Mouse (Mus musculus): ENCODE data around the gene Macrod2. TPM values are rescaled to one million over a fixed set of nuclear protein-coding genes. Genes with fewer than 3 reads are reported as not detected.
A peak's percentile ranks its signal among the peaks of the same experiment; 100 is the strongest.

The Macrod2 gene
- total and polyA plus RNA-seq, 2 experiments from 2014 or later = 5.5 to 17.4 TPM

DNA sequence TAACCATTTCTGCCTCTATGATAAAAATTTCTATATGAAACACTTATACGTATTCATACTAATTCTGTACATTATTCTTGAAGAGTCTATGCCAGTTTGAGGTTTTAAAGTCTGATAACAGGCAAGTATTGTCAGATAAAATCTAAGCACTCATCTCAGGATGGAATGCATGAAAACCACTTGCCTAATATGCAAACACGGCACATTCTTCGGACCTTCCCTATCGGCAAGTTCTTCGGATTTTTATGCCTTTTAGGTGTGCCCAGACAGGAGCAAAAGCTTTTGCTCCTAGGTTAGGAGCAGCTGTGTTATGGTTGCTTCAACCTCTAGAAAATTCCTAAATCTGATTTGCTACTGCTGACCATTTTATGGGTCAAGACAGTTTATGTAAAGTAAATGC, 433.8 kb downstream of the Macrod2 start:
- no peak overlapping the region for H3K4me3 ChIP-seq (ENCODE audit: low read depth, low read length)
- H3K9me3 ChIP-seq (replicated peaks; ENCODE audit: control insufficient read depth, low read length) = no peaks in the 10 kb centered on the region
- H3K4me1 ChIP-seq (ENCODE audit: control insufficient read depth, insufficient read depth) = no peaks in the 10 kb centered on the region; the same call in 1 of the 2 replicates
- H3K9ac ChIP-seq (replicated peaks; ENCODE audit: low read depth, low read length) = no peak overlapping the region
- TF ChIP-seq EP300 (IDR thresholded peaks at IDR 0.05; ENCODE audit: low read depth) (no peak), CTCF (IDR thresholded peaks at IDR 0.05; ENCODE audit: low read depth) (no peak)
- H3K27me3 ChIP-seq (ENCODE audit: control insufficient read depth, insufficient read depth, low read length) = no peaks in the 10 kb centered on the region
- no peak overlapping the region for H3K4me2 ChIP-seq (ENCODE audit: low read depth, low read length)
- 85% methylated on average over 5 of the region's 5 CpGs for WGBS
- no peak overlapping the region for H3K27ac ChIP-seq (ENCODE audit: low read depth)
- no peak for ATAC-seq (ENCODE audit: insufficient read depth, low read depth)
- H3K36me3 ChIP-seq (replicated peaks; ENCODE audit: control insufficient read depth, insufficient read depth, low read length) = no peaks in the 10 kb centered on the region
- no peak for DNase-seq (ENCODE audit: low spot score)

DNA sequence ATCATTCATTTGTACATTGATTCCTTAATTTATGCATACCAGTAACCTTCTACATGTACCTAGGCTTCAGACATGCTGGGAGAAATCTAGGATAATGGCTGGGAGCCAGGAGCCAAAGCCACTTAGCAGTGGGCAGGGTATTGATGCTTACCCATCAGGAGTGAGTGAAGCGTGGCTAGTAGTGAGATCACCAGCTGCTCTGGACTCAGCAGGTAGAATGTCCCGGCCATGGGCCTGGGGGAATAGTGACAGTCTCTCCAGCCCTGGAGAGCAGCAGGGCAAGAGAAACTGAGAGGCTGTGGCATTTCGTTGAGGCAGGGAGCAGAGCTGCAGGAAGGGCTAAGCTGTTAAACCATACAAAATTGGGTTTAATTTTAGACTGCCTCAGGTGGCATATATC, 435.0 kb downstream of the Macrod2 start:
- H3K4me3 ChIP-seq (ENCODE audit: low read depth, low read length) = no peak overlapping the region
- no peaks in the 10 kb centered on the region for H3K27me3 ChIP-seq (ENCODE audit: control insufficient read depth, insufficient read depth, low read length)
- H3K36me3 ChIP-seq (replicated peaks; ENCODE audit: control insufficient read depth, insufficient read depth, low read length) = no peaks in the 10 kb centered on the region
- TF ChIP-seq CTCF (IDR thresholded peaks at IDR 0.05; ENCODE audit: low read depth) (no peak), EP300 (IDR thresholded peaks at IDR 0.05; ENCODE audit: low read depth) (no peak)
- no peak overlapping the region for H3K4me2 ChIP-seq (ENCODE audit: low read depth, low read length)
- 42% methylated on average over 3 of the region's 3 CpGs for WGBS
- H3K9me3 ChIP-seq (replicated peaks; ENCODE audit: control insufficient read depth, low read length) = no peaks in the 10 kb centered on the region
- DNase-seq (ENCODE audit: low spot score) (no peak), ATAC-seq (ENCODE audit: insufficient read depth, low read depth) (no peak)
- H3K9ac ChIP-seq (replicated peaks; ENCODE audit: low read depth, low read length) = no peak overlapping the region
- no peak overlapping the region for H3K27ac ChIP-seq (ENCODE audit: low read depth)
- no peaks in the 10 kb centered on the region; the same call in 1 of the 2 replicates for H3K4me1 ChIP-seq (ENCODE audit: control insufficient read depth, insufficient read depth)

DNA sequence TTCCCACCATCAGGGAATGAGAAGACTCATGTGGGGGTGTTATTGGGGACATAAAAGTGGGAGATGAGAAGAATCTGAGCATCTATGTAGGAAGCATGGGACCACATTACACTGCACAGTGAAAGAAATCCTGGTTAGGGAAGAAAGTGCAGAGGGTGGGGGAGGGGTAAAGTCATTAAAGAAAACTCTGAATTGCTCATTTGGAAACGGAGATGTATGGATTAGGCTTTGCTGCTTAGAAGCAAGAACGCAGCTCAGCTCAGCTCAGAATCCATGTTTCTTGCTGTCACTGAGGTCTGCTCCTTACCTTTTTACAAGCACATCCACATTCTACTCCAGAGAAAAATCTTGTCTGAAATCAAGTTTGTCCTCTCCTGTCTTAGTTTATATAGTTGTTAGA, 444.3 kb downstream of the Macrod2 start:
- H3K4me3 ChIP-seq (ENCODE audit: low read depth, low read length) = no peak overlapping the region
- no peaks in the 10 kb centered on the region for H3K27me3 ChIP-seq (ENCODE audit: control insufficient read depth, insufficient read depth, low read length)
- no peaks in the 10 kb centered on the region for H3K9me3 ChIP-seq (replicated peaks; ENCODE audit: control insufficient read depth, low read length)
- H3K4me1 ChIP-seq (ENCODE audit: control insufficient read depth, insufficient read depth) = peaks cover 12% of the 10 kb centered on the region; the same call in 1 of the 2 replicates
- H3K4me2 ChIP-seq (ENCODE audit: low read depth, low read length) = no peak overlapping the region
- DNase-seq (ENCODE audit: low spot score) (no peak), ATAC-seq (ENCODE audit: insufficient read depth, low read depth) (no peak)
- TF ChIP-seq CTCF (IDR thresholded peaks at IDR 0.05; ENCODE audit: low read depth) (no peak), EP300 (IDR thresholded peaks at IDR 0.05; ENCODE audit: low read depth) (no peak)
- no peaks in the 10 kb centered on the region for H3K36me3 ChIP-seq (replicated peaks; ENCODE audit: control insufficient read depth, insufficient read depth, low read length)
- H3K9ac ChIP-seq (replicated peaks; ENCODE audit: low read depth, low read length) = no peak overlapping the region
- WGBS = 65% methylated on average over 2 of the region's 2 CpGs
- H3K27ac ChIP-seq (ENCODE audit: low read depth) = no peak overlapping the region

DNA sequence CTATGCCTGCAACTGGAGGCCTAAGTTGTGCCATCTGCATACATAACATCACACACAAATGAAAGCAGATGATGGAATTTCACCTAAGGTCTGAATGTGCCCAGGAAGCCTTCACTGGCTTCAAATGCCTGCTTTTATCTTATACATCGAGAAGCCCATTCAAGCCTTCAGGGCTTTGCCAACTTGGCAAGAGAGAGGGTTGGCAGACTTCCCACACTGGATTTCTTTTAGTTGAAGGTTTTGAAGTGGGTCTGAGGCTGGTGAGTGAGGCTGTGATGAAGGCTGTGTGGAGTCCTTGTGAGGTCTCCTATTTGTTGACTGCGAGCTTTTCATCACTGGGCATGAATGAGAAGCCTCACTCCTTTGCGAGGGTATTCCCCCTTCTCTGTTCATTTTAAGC, 444.8 kb downstream of the Macrod2 start:
- ATAC-seq (ENCODE audit: insufficient read depth, low read depth) (peak; percentile 62), DNase-seq (ENCODE audit: low spot score) (peak; percentile 36)
- Histone ChIP-seq H3K4me2 (ENCODE audit: low read depth, low read length) (no peak overlapping the region), H3K27me3 (ENCODE audit: control insufficient read depth, insufficient read depth, low read length) (no peaks in the 10 kb centered on the region), H3K9ac (replicated peaks; ENCODE audit: low read depth, low read length) (no peak overlapping the region), H3K4me3 (ENCODE audit: low read depth, low read length) (no peak overlapping the region), H3K36me3 (replicated peaks; ENCODE audit: control insufficient read depth, insufficient read depth, low read length) (no peaks in the 10 kb centered on the region), H3K9me3 (replicated peaks; ENCODE audit: control insufficient read depth, low read length) (no peaks in the 10 kb centered on the region), H3K4me1 (ENCODE audit: control insufficient read depth, insufficient read depth) (peaks cover 12% of the 10 kb centered on the region; the same call in 1 of the 2 replicates), H3K27ac (ENCODE audit: low read depth) (no peak overlapping the region)
- WGBS = 23% methylated on average over 3 of the region's 3 CpGs
- TF ChIP-seq EP300 (IDR thresholded peaks at IDR 0.05; ENCODE audit: low read depth) = no peak
- no peak for TF ChIP-seq CTCF (IDR thresholded peaks at IDR 0.05; ENCODE audit: low read depth)

DNA sequence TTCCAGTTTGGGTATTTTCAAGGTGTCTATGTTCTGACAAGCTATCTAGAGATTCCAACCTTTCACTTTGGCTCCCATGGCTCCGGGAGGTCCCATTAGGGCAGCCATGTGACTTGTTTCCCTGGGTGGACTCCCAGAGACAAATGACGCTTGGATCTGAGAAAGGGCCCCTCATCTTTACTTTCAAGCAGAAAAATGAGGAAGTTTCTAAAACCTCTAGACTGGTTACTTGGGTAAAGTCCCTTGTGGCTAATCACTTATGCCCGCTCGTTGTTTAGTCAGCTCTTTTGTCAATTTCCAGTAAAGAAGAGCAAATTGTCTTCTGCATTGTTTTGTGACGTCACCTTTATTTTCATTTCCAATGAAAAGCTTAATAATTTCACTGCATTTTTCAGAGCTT, 448.9 kb downstream of the Macrod2 start:
- no peak overlapping the region for H3K27ac ChIP-seq (ENCODE audit: low read depth)
- DNase-seq (ENCODE audit: low spot score) = no peak
- no peaks in the 10 kb centered on the region for H3K36me3 ChIP-seq (replicated peaks; ENCODE audit: control insufficient read depth, insufficient read depth, low read length)
- H3K9ac ChIP-seq (replicated peaks; ENCODE audit: low read depth, low read length) = no peak overlapping the region
- no peak overlapping the region for H3K4me2 ChIP-seq (ENCODE audit: low read depth, low read length)
- 67% methylated on average over 5 of the region's 5 CpGs for WGBS
- ATAC-seq (ENCODE audit: insufficient read depth, low read depth) = no peak
- no peaks in the 10 kb centered on the region for H3K27me3 ChIP-seq (ENCODE audit: control insufficient read depth, insufficient read depth, low read length)
- no peak for TF ChIP-seq EP300 (IDR thresholded peaks at IDR 0.05; ENCODE audit: low read depth)
- no peak for TF ChIP-seq CTCF (IDR thresholded peaks at IDR 0.05; ENCODE audit: low read depth)
- H3K4me1 ChIP-seq (ENCODE audit: control insufficient read depth, insufficient read depth) = peaks cover 8% of the 10 kb centered on the region; the same call in 1 of the 2 replicates
- no peaks in the 10 kb centered on the region for H3K9me3 ChIP-seq (replicated peaks; ENCODE audit: control insufficient read depth, low read length)
- H3K4me3 ChIP-seq (ENCODE audit: low read depth, low read length) = no peak overlapping the region

DNA sequence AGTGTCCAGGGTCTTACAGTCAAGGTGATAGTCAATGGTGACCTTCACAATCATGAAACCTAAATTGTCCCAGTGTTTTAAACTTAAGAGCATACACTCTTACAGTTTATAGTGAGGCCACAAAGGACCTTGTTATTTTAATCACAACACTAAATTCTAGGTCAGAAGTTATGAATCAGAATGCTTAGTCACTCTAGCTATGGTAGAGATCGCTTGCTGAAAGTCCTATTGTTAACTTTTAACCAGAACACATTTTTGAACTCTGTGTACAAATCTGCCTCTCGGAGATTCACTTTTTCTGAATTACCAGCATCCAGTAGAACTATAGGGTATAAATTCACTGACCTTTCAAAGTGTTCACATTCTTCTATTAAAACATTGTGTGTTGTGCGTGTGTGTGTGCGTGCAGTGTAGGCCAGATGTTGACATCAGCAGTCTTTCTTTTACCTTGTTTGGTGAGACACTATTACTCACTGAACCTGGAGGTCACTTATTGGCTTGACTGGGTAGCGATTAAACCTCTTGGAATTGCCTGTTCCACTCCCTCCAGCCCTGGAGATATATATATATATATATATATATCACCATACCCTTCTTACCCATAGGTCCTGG, 452.8 kb downstream of the Macrod2 start:
- H3K4me3 ChIP-seq (ENCODE audit: low read depth, low read length) = no peak overlapping the region
- 91% methylated on average over 5 of the region's 5 CpGs for WGBS
- no peak for TF ChIP-seq EP300 (IDR thresholded peaks at IDR 0.05; ENCODE audit: low read depth)
- TF ChIP-seq CTCF (IDR thresholded peaks at IDR 0.05; ENCODE audit: low read depth) = no peak
- no peak overlapping the region for H3K27ac ChIP-seq (ENCODE audit: low read depth)
- DNase-seq (ENCODE audit: low spot score) (no peak), ATAC-seq (ENCODE audit: insufficient read depth, low read depth) (no peak)
- H3K4me1 ChIP-seq (ENCODE audit: control insufficient read depth, insufficient read depth) = peaks cover 2% of the 10 kb centered on the region; the same call in 1 of the 2 replicates
- H3K9ac ChIP-seq (replicated peaks; ENCODE audit: low read depth, low read length) = no peak overlapping the region
- H3K36me3 ChIP-seq (replicated peaks; ENCODE audit: control insufficient read depth, insufficient read depth, low read length) = no peaks in the 10 kb centered on the region
- H3K27me3 ChIP-seq (ENCODE audit: control insufficient read depth, insufficient read depth, low read length) = no peaks in the 10 kb centered on the region
- no peaks in the 10 kb centered on the region for H3K9me3 ChIP-seq (replicated peaks; ENCODE audit: control insufficient read depth, low read length)
- no peak overlapping the region for H3K4me2 ChIP-seq (ENCODE audit: low read depth, low read length)
